Mouse (Mus musculus) midbrain, embryonic 12.5 days (tissue): Measurements from ENCODE around the gene Fus. TPM values are rescaled to one million over a fixed set of nuclear protein-coding genes. Genes with fewer than 3 reads are reported as not detected.

Source experiments
- polyA plus RNA-seq: library from polyadenylated mRNA; unstranded; fragments of >200 nt; fragmentation: Nextera tagmentation; extraction: Ambion mirVana; gene quantifications from 2 replicates; pipeline ENCODE4 v1.2.1, GENCODE M21; 2016

Fus gene
- polyA plus RNA-seq, 1 experiment from 2014 or later, result 518 TPM

Other genes starting within 250 kb of the Fus start
- 0.13 and 0.21 TPM in 2 replicates for gene Ctf2, start 235.3 kb upstream of the Fus start, polyA plus RNA-seq
- 10.7 and 11.1 TPM in 2 replicates for gene Fbxl19, start 222.9 kb upstream of the Fus start, polyA plus RNA-seq
- gene Orai3, start 197.6 kb upstream of the Fus start, polyA plus RNA-seq, result 6.2 and 8.1 TPM in 2 replicates
- 22.9 and 23.7 TPM in 2 replicates for gene Setd1a, start 190.8 kb upstream of the Fus start, polyA plus RNA-seq
- gene Gm49388, start 181.8 kb upstream of the Fus start, polyA plus RNA-seq, result not detected in 2 replicates
- gene Hsd3b7, start 166.9 kb upstream of the Fus start, polyA plus RNA-seq, result 8.1 and 8.3 TPM in 2 replicates
- 20.1 and 21.5 TPM in 2 replicates for gene Stx4a, start 143.2 kb upstream of the Fus start, polyA plus RNA-seq
- gene Stx1b, start 142.9 kb upstream of the Fus start, polyA plus RNA-seq, result 16.3 and 19.9 TPM in 2 replicates
- 22.5 and 24.6 TPM in 2 replicates for gene Zfp646, start 91.2 kb upstream of the Fus start, polyA plus RNA-seq
- gene Zfp668, start 90.6 kb upstream of the Fus start, polyA plus RNA-seq, result 39.0 and 39.2 TPM in 2 replicates
- gene Prss53, start 76.5 kb upstream of the Fus start, polyA plus RNA-seq, result 0.77 and 0.79 TPM in 2 replicates
- not detected in 2 replicates for gene Gm21974, start 72.0 kb upstream of the Fus start, polyA plus RNA-seq
- 42.7 and 54.4 TPM in 2 replicates for gene Vkorc1, start 71.8 kb upstream of the Fus start, polyA plus RNA-seq
- 83.7 and 85.5 TPM in 2 replicates for gene Bckdk, start 63.4 kb upstream of the Fus start, polyA plus RNA-seq
- gene Kat8, start 54.9 kb upstream of the Fus start, polyA plus RNA-seq, result 54.4 and 55.2 TPM in 2 replicates
- gene Prss8, start 37.4 kb upstream of the Fus start, polyA plus RNA-seq, result 0.43 and 1.3 TPM in 2 replicates
- gene Prss36, start 20.7 kb upstream of the Fus start, polyA plus RNA-seq, result 9.3 and 10.4 TPM in 2 replicates
- 8.0 and 9.1 TPM in 2 replicates for gene Pycard, start 26.4 kb downstream of the Fus start, polyA plus RNA-seq
- gene Trim72, start 36.5 kb downstream of the Fus start, polyA plus RNA-seq, result not detected in 2 replicates
- gene Itgam, start 95.2 kb downstream of the Fus start, polyA plus RNA-seq, result 0.42 and 1.0 TPM in 2 replicates
- gene Gm49368, start 95.2 kb downstream of the Fus start, polyA plus RNA-seq, result not detected in 2 replicates
- gene Itgax, start 162.1 kb downstream of the Fus start, polyA plus RNA-seq, result 0.05 TPM in 1 of 2 replicates, not detected in the other
- not detected in 2 replicates for gene Itgad, start 186.9 kb downstream of the Fus start, polyA plus RNA-seq
- gene Cox6a2, start 238.9 kb downstream of the Fus start, polyA plus RNA-seq, result not detected in 2 replicates